Mouse (Mus musculus) kidney, embryonic 14.5 days (tissue): ENCODE measurements around the gene Gas7. TPM values are rescaled to one million over a fixed set of nuclear protein-coding genes. Genes with fewer than 3 reads are reported as not detected.

Experiments
- ATAC-seq: fragments of 200-750 bp; cut with Nextera tagmentation; 2 replicates; pipeline ENCODE4 v1.8.0; 2017; ENCODE audit warnings: moderate number of reproducible peaks, mild to moderate bottlenecking, moderate TSS enrichment, moderate library complexity; ENCODE audit not compliant: low FRiP score, low TSS enrichment
- H3K27ac ChIP-seq: fragments of 300-500 bp; sonication (generic); 2 replicates; pipeline ENCODE4 v1.5.1; 2014; ENCODE audit warnings: low read depth, mild to moderate bottlenecking, low read length, moderate library complexity, mixed read lengths
- H3K27me3 ChIP-seq: fragments of 300-500 bp; sonication (generic); 2 replicates; pipeline ENCODE4 v1.6.1; 2014; ENCODE audit warnings: mild to moderate bottlenecking, low read length; ENCODE audit not compliant: control insufficient read depth, insufficient read depth
- H3K36me3 ChIP-seq: fragments of 300-500 bp; sonication (generic); 2 replicates; pipeline ENCODE4 v1.6.1; 2014; ENCODE audit warnings: low read length, mixed read lengths; ENCODE audit not compliant: control insufficient read depth, insufficient read depth
- H3K4me1 ChIP-seq: fragments of 300-500 bp; sonication (generic); 2 replicates; pipeline ENCODE4 v1.6.1; 2014; ENCODE audit warnings: low read length, mixed read lengths; ENCODE audit not compliant: control insufficient read depth, insufficient read depth
- H3K4me2 ChIP-seq: fragments of 300-500 bp; sonication (generic); replicated peaks from 2 replicates; pipeline ENCODE4 v1.6.1; 2014; ENCODE audit warnings: low read depth, mild to moderate bottlenecking, low read length
- H3K4me3 ChIP-seq: fragments of 300-500 bp; sonication (generic); 2 replicates; pipeline ENCODE4 v1.5.1; 2014; ENCODE audit warnings: mild to moderate bottlenecking, low read length
- H3K9ac ChIP-seq: fragments of 300-500 bp; sonication (generic); 2 replicates; pipeline ENCODE4 v1.6.1; 2014; ENCODE audit warnings: low read depth, mild to moderate bottlenecking, low read length, moderate library complexity
- H3K9me3 ChIP-seq: fragments of 300-500 bp; sonication (generic); 2 replicates; pipeline ENCODE4 v1.6.1; 2016; ENCODE audit warnings: low read length; ENCODE audit not compliant: control insufficient read depth
- WGBS: fragments of 180-500 bp; shearing (Covaris S2); extraction: QIAGEN DNeasy Blood & Tissue Kit; methylation state at CpG from one replicate; pipeline ENCODE4 v1.1.7; 2014; 5-methylcytosine and 5-hydroxymethylcytosine counted together
- polyA plus RNA-seq: library from polyadenylated mRNA; unstranded; fragments of >200 nt; fragmentation: Nextera tagmentation; extraction: Ambion mirVana; gene quantifications from 2 replicates; pipeline ENCODE4 v1.2.1, GENCODE M21; 2014

The Gas7 gene
- polyA plus RNA-seq, 1 experiment from 2014 or later = 8.3 TPM

GRCm38 (mm10) chr11:67523806-67524205, 68.6 kb downstream of the Gas7 start:
- Histone ChIP-seq H3K9me3 (no peaks in the 10 kb centered on the region), H3K36me3 (no peaks in the 10 kb centered on the region), H3K27me3 (no peaks in the 10 kb centered on the region), H3K9ac (no peak overlapping the region), H3K4me2 (no peak overlapping the region), H3K4me1 (peaks cover 16% of the 10 kb centered on the region), H3K4me3 (no peak overlapping the region), H3K27ac (no peak overlapping the region; the same call in 1 of the 2 replicates)
- ATAC-seq = peak; percentile 50; the same call in 1 of the 2 replicates
- WGBS = 26% methylated on average over 3 of the region's 3 CpGs

GRCm38 (mm10) chr11:67524731-67525130, 69.5 kb downstream of the Gas7 start:
- Histone ChIP-seq H3K9ac (no peak overlapping the region), H3K9me3 (no peaks in the 10 kb centered on the region), H3K27ac (no peak overlapping the region), H3K36me3 (no peaks in the 10 kb centered on the region), H3K4me1 (peaks cover 16% of the 10 kb centered on the region), H3K4me3 (no peak overlapping the region), H3K27me3 (no peaks in the 10 kb centered on the region), H3K4me2 (no peak overlapping the region)
- no peak for ATAC-seq
- WGBS = 54% methylated on average over 2 of the region's 2 CpGs

GRCm38 (mm10) chr11:67525841-67526240, 70.6 kb downstream of the Gas7 start:
- no peak overlapping the region for H3K4me2 ChIP-seq
- no peaks in the 10 kb centered on the region for H3K27me3 ChIP-seq
- no peak overlapping the region for H3K27ac ChIP-seq
- H3K9me3 ChIP-seq = no peaks in the 10 kb centered on the region
- no peak overlapping the region for H3K4me3 ChIP-seq
- no peak overlapping the region for H3K9ac ChIP-seq
- H3K4me1 ChIP-seq = peaks cover 16% of the 10 kb centered on the region
- WGBS = 65% methylated on average over 3 of the region's 3 CpGs
- ATAC-seq = no peak
- no peaks in the 10 kb centered on the region for H3K36me3 ChIP-seq

- no peak overlapping the region for H3K4me3 ChIP-seq
- H3K4me1 ChIP-seq = peaks cover 16% of the 10 kb centered on the region
- 0 out of 2 replicates have a peak overlapping the region, but pooled peaks have one; percentile 18 for H3K9ac ChIP-seq
- no peaks in the 10 kb centered on the region for H3K27me3 ChIP-seq
- peak overlapping the region; percentile 59; the same call in 1 of the 2 replicates for H3K27ac ChIP-seq
- 53% methylated on average over 12 of the region's 12 CpGs for WGBS
- H3K36me3 ChIP-seq = no peaks in the 10 kb centered on the region
- H3K9me3 ChIP-seq = no peaks in the 10 kb centered on the region
- ATAC-seq = peak; percentile 88
- H3K4me2 ChIP-seq = no peak overlapping the region
Measured at GRCm38 (mm10) chr11:67526621-67527545, 71.6 kb downstream of the Gas7 start.

- no peaks in the 10 kb centered on the region for H3K36me3 ChIP-seq
- H3K4me2 ChIP-seq = no peak overlapping the region
- ATAC-seq = no peak
- peaks cover 8% of the 10 kb centered on the region; the same call in 1 of the 2 replicates for H3K4me1 ChIP-seq
- H3K4me3 ChIP-seq = no peak overlapping the region
- 85% methylated on average over 2 of the region's 2 CpGs for WGBS
- no peaks in the 10 kb centered on the region for H3K27me3 ChIP-seq
- no peak overlapping the region for H3K9ac ChIP-seq
- no peak overlapping the region for H3K27ac ChIP-seq
- no peaks in the 10 kb centered on the region for H3K9me3 ChIP-seq
Measured at GRCm38 (mm10) chr11:67531286-67531685, 76.0 kb downstream of the Gas7 start.

- 39% methylated on average over 6 of the region's 6 CpGs for WGBS
- no peak overlapping the region for H3K4me3 ChIP-seq
- ATAC-seq = no peak; the same call in 1 of the 2 replicates
- H3K36me3 ChIP-seq = no peaks in the 10 kb centered on the region
- no peaks in the 10 kb centered on the region for H3K27me3 ChIP-seq
- H3K4me1 ChIP-seq = 0 out of 2 replicates have a peak, but pooled peaks cover under 1% of the 10 kb centered on the region
- H3K4me2 ChIP-seq = no peak overlapping the region
- no peak overlapping the region for H3K9ac ChIP-seq
- H3K9me3 ChIP-seq = no peaks in the 10 kb centered on the region
- no peak overlapping the region for H3K27ac ChIP-seq
Measured at GRCm38 (mm10) chr11:67531926-67532565, 76.8 kb downstream of the Gas7 start.

- 68% methylated on average over 10 of the region's 10 CpGs for WGBS
- Histone ChIP-seq H3K9me3 (no peaks in the 10 kb centered on the region), H3K9ac (no peak overlapping the region), H3K4me2 (no peak overlapping the region), H3K4me3 (no peak overlapping the region), H3K27ac (no peak overlapping the region), H3K27me3 (no peaks in the 10 kb centered on the region), H3K4me1 (no peaks in the 10 kb centered on the region), H3K36me3 (no peaks in the 10 kb centered on the region)
- no peak for ATAC-seq
Measured at GRCm38 (mm10) chr11:67532728-67533127, 77.5 kb downstream of the Gas7 start.

- H3K36me3 ChIP-seq = no peaks in the 10 kb centered on the region
- no peak overlapping the region for H3K4me3 ChIP-seq
- H3K9ac ChIP-seq = no peak overlapping the region
- H3K27me3 ChIP-seq = no peaks in the 10 kb centered on the region
- H3K4me2 ChIP-seq = no peak overlapping the region
- no peaks in the 10 kb centered on the region for H3K9me3 ChIP-seq
- no peaks in the 10 kb centered on the region for H3K4me1 ChIP-seq
- no peak overlapping the region for H3K27ac ChIP-seq
- no peak for ATAC-seq
- 85% methylated on average over 6 of the region's 6 CpGs for WGBS
Measured at GRCm38 (mm10) chr11:67533151-67533550, 77.9 kb downstream of the Gas7 start.

GRCm38 (mm10) chr11:67535703-67536102, 80.5 kb downstream of the Gas7 start:
- Histone ChIP-seq H3K4me3 (no peak overlapping the region), H3K27ac (no peak overlapping the region), H3K9ac (no peak overlapping the region), H3K36me3 (no peaks in the 10 kb centered on the region), H3K27me3 (no peaks in the 10 kb centered on the region), H3K9me3 (no peaks in the 10 kb centered on the region), H3K4me1 (no peaks in the 10 kb centered on the region), H3K4me2 (no peak overlapping the region)
- WGBS = 92% methylated on average over 1 of the region's 1 CpGs
- no peak for ATAC-seq
